Mouse (Mus musculus): ENCODE data around the gene Invs.
"Not testable (repeated sequence)": the region's sequence is repeated elsewhere in the genome, so short reads cannot be mapped to it uniquely, and the experiment has no call there.

Gene Invs

DNA sequence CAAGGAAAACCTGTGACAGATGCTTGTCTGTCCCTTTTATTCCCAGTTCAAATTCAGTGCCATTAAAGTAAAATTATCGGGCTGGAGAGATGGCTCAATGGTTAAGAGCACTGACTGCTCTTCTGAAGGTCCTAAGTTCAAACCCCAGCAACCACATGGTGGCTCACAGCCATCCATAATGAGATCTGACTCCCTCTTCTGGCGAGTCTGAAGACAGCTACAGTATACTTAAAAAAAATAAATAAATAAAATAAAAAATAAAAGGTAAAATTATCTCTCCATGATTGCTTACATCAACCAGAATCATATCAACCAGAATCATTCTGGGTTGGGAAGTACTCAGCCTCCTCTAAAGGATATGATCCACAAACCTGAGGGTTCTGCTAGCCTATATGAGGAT, 48.5 kb downstream of the Invs start:
- no peak for DNase-seq (ENCODE audit: low spot score)

GRCm38 (mm10) chr4:48332453-48333051, 53.0 kb downstream of the Invs start:
- DNase-seq (ENCODE audit: low spot score) = no peak

GRCm38 (mm10) chr4:48334927-48335763, 55.6 kb downstream of the Invs start:
- no peak for DNase-seq (ENCODE audit: low spot score)

- DNase-seq (ENCODE audit: low spot score) = no peak
Observed at GRCm38 (mm10) chr4:48342705-48343104, 63.1 kb downstream of the Invs start.

GRCm38 (mm10) chr4:48362367-48362766, 82.8 kb downstream of the Invs start:
- DNase-seq (ENCODE audit: low spot score) = no peak

- no peak for DNase-seq (ENCODE audit: low spot score)
Observed at GRCm38 (mm10) chr4:48371037-48371436, 91.5 kb downstream of the Invs start.

DNA sequence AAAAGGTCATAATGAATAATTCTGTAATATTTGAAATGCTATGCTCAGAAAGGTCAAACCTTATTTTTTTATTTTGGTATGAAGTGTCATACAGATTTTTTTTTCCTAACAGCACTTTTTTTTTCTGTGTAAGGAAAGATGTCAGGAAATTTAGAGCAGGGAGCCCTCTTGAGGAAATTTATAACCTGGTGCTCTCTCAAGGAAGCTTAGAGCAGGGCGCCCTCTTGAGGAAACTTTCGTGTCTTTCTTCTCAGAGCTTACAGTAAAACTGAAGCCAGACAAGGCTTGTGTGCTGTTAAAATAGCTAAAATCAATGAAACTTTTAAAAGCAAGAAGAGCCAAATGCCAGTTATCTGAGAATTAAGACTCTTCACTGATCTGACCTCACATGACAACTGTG, 101.4 kb downstream of the Invs start:
- DNase-seq (ENCODE audit: low spot score) = peak; percentile 27

GRCm38 (mm10) chr4:48382506-48382905, 102.9 kb downstream of the Invs start:
- no peak for DNase-seq (ENCODE audit: low spot score)

- no peak for DNase-seq (ENCODE audit: low spot score)
Observed at GRCm38 (mm10) chr4:48396949-48397348, 117.4 kb downstream of the Invs start.

GRCm38 (mm10) chr4:48403066-48403640, 123.6 kb downstream of the Invs start:
- no peak for DNase-seq (ENCODE audit: low spot score)

- not testable (repeated sequence) for DNase-seq (ENCODE audit: low spot score)
Observed at GRCm38 (mm10) chr4:48405724-48406491, 126.3 kb downstream of the Invs start.

DNA sequence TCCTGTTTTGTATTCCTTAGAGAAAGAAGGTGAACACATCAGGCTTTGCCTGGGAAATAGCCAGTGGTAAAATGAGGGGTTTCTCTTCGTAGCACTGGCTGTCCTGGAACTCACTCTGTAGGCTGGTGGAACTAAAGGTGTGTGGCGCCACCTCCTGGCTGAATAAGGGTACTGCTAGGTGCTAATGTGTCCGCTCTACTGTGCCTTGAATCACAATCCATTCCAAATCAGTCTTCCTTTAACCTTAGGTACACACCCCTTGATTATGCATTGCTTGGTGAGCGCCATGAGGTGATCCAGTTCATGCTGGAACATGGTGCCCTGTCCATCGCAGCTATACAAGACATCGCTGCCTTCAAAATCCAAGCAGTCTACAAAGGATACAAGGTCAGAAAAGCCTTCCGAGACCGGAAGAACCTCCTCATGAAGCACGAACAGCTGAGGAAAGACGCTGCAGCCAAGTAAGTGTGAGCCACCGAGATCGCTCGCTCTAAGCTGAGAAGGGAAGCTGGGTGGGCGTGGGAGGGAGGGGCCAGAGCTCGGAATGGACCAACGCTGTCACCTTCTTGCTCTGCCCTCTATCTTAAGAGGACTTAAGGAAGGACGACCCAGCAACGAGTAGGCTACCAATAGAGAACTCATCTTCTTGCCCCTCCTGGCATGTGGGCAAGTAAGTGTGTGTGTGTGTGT, 127.9 kb downstream of the Invs start:
- DNase-seq (ENCODE audit: low spot score) = no peak

- DNase-seq (ENCODE audit: low spot score) = no peak
Observed at GRCm38 (mm10) chr4:48413473-48413872, 133.9 kb downstream of the Invs start.

DNA sequence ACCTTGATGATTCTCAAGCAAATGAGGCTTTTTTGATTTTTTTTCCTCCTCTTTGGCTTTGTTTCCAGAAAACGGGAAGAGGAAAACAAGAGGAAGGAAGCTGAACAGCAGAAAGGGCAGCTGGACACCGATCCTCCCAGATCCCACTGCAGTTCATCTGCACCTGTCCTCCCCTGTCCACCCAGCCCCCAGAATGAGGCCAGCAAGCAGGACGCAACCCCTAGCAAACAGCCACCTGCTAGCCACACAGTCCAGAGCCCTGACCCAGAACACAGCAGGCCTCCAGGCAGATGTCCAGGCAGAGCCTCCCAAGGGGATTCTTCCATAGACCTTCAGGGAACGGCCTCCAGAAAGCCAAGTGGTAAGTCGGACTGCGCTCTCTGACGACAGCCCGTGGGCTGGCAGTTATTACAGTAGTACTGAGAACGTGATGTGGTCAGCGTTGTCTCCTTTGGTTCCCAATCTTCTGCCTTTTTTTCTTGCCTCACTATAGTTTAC, 136.3 kb downstream of the Invs start:
- DNase-seq (ENCODE audit: low spot score) = no peak

GRCm38 (mm10) chr4:48418831-48419468, 139.4 kb downstream of the Invs start:
- no peak for DNase-seq (ENCODE audit: low spot score)

- DNase-seq (ENCODE audit: low spot score) = no peak
Observed at GRCm38 (mm10) chr4:48422633-48423032, 143.1 kb downstream of the Invs start.

DNA sequence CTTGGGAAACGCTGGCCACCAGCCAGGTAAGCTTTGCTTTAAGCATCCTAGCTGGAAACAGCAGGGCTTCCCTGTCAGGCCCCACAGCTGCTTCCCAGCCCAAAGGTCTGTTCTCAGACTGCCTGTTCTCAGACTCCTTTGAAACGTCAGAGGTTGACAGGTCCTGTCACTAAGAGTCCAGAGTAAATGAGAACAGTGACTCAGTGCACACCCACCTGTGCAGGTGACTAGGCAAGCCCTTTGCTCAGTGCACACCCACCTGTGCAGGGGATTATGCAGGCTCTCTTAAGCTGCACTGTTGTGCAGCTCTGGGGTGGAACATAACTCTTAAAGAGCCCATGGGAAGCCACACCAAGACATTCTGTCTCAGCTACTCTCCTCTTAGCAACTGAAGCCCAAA, 144.2 kb downstream of the Invs start:
- DNase-seq (ENCODE audit: low spot score) = no peak

- no peak for DNase-seq (ENCODE audit: low spot score)
Observed at GRCm38 (mm10) chr4:48427413-48427812, 147.9 kb downstream of the Invs start.

GRCm38 (mm10) chr4:48428054-48428453, 148.5 kb downstream of the Invs start:
- no peak for DNase-seq (ENCODE audit: low spot score)

DNA sequence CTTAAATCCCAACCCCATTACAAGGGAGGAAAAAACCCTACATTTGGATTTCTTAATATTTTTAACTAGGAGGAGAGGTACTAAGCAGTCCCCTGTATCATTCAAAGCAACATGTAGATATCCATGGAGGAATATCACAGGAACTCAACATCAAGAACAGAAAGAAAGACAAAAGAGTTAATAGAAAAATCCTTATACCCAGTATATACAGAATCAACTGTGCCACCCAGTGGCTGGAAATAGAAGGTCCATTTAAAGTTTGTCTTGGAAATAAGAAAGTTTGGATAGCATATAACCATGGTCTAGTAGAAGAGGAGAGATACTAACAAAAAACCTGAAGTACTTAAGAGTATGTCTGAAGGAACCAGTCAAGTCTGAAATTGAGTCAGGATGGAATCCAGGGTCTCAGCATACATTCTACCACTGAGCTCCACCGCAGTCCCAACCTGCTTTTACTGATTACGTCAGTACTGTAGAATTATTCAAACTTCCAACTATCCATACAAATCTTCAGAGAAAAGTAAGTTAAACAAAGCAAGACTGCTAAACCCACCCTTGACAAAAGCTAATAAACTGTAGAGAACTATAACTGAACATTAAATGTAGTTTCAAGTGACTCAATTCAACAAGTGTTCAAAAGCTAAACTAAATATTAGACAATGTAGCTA, 174.7 kb downstream of the Invs start:
- DNase-seq (ENCODE audit: low spot score) = no peak

DNA sequence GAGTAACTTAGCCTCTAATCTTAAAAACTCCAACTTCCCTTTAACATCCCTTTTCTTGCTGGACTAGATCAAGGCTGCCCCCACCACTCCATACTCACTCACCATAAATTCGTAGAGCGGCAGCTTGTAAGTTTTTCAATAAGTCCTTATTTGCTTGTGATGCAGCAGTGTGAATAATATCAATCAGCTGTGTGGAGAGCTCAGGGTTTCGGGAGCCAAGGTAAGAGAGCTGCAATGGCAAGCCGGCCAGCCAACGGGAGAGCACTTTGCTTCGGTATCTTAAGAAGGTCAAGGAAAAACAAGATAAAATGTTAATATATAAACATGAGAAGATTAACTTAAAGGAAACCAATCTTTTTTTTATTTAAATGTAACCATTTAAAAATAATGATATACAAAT, 178.9 kb downstream of the Invs start:
- no peak for DNase-seq (ENCODE audit: low spot score)

All from ovary, postnatal 10 days (tissue).